8 mouse cellular contexts compared by ENCODE assay signal in genomic region chr12:33147497-33148267, GRCm38 (mm10). TPM values are rescaled to one million over a fixed set of nuclear protein-coding genes. Genes with fewer than 3 reads are reported as not detected.
DNase-seq lines count a peak whose midpoint lies in the region; ATAC-seq and TF ChIP-seq lines count a peak whose summit lies in the region.

Atxn7l1 (plus strand) TSS chr12:33147693.

- no peak within 1 kb of the TSS for H3K27ac ChIP-seq in ES-E14 (ENCODE audit: insufficient read depth, low read depth, low read length, poor library complexity, severe bottlenecking)
- peak within 1 kb of the TSS; percentile 80 for H3K27ac ChIP-seq in forebrain, embryonic 15.5 days (replicated peaks)

- peak within 1 kb of the TSS; percentile 76 to 85 for H3K4me3 ChIP-seq in ES-E14 (ENCODE audit: insufficient read depth in 1 of 2, low read depth in 1 of 2, low read length in 2 of 2, poor library complexity in 1 of 2, severe bottlenecking in 1 of 2)
- peak within 1 kb of the TSS; percentile 71 for H3K4me3 ChIP-seq in forebrain, embryonic 15.5 days
- peak within 1 kb of the TSS; percentile 62 for H3K4me3 ChIP-seq in lung, adult 2 months (replicated peaks; ENCODE audit: extremely low read depth, low read depth, low read length)

- H3K9me3 ChIP-seq in ES-E14 (ENCODE audit: control insufficient read depth, insufficient read depth, low read depth, low read length): no peaks in the 10 kb centered on the region
- H3K9me3 ChIP-seq in forebrain, embryonic 15.5 days: no peaks in the 10 kb centered on the region

- DNase-seq in ES-E14 (ENCODE audit: low read depth, low spot score): peak; percentile 81
- DNase-seq in cerebellum, adult 11-12 months: peak; percentile 92
- peak; percentile 81 for DNase-seq in heart, postnatal 25 days (ENCODE audit: low spot score)
- DNase-seq in layer of hippocampus, adult 18-20 months (ENCODE audit: low spot score in 2 of 2): peak; percentile 89 to 96
- peak; percentile 89 for DNase-seq in lung, adult 2 months
- DNase-seq in thymus, adult 18-20 months: peak; percentile 79 to 84

- peak within 1 kb of the TSS; percentile 81 for H3K4me2 ChIP-seq in forebrain, embryonic 15.5 days (replicated peaks)

- H3K36me3 ChIP-seq in ES-E14 (ENCODE audit: control insufficient read depth, insufficient read depth, low read length, poor library complexity, severe bottlenecking): no peaks in the 10 kb centered on the region; the same call in 1 of the 2 replicates
- H3K36me3 ChIP-seq in forebrain, embryonic 15.5 days: no peaks in the 10 kb centered on the region

- peak; percentile 94 for ATAC-seq in forebrain, embryonic 15.5 days (replicated peaks)
- peak; percentile 88 for ATAC-seq in neutrophil, adult 5-6 weeks (ENCODE audit: extremely low read depth, insufficient number of reproducible peaks, low FRiP score, poor library complexity, severe bottlenecking)

- peak; percentile 88; the same call in 1 of the 2 replicates for TF ChIP-seq POLR2A in lung, adult 2 months (IDR thresholded peaks at IDR 0.05; ENCODE audit: borderline replicate concordance, extremely low read depth, low read depth, low read length)

- peak within 1 kb of the TSS; percentile 85 for H3K9ac ChIP-seq in ES-E14 (ENCODE audit: insufficient read depth, low read depth, low read length, poor library complexity, severe bottlenecking)
- H3K9ac ChIP-seq in forebrain, embryonic 15.5 days (replicated peaks): peak within 1 kb of the TSS; percentile 84

- peak; percentile 51 for TF ChIP-seq CTCF in lung, adult 2 months (IDR thresholded peaks at IDR 0.05; ENCODE audit: insufficient read depth, low read length)

- H3K4me1 ChIP-seq in ES-E14 (ENCODE audit: control insufficient read depth in 2 of 2, insufficient read depth in 2 of 2, low read length in 2 of 2, poor library complexity in 1 of 2): peaks cover 0 to 11% of the 10 kb centered on the region in 2 experiments; a peak in 1 of 4 replicates
- peaks cover 23% of the 10 kb centered on the region for H3K4me1 ChIP-seq in forebrain, embryonic 15.5 days
- H3K4me1 ChIP-seq in lung, adult 2 months (ENCODE audit: control insufficient read depth, insufficient read depth, low read length): peaks cover 6% of the 10 kb centered on the region; the same call in 1 of the 2 replicates

- in situ Hi-C loops in ES-E14 (cut with MboI; ENCODE audit: low sequenced_read_pairs in 2 of 2, unreplicated experiment in 2 of 2): no loop called here

- WGBS in forebrain, embryonic 15.5 days: under 1% methylated on average over 54 of the region's 54 CpGs
- under 1% methylated on average over 53 of the region's 54 CpGs for WGBS in lung, adult 2 months

- intact Hi-C loops in heart, postnatal 25 days (cut with DNase I): loop anchor here (2.0 kb wide), 2 partner anchors 35 to 119 kb away; no protein-coding TSS in a partner anchor

- no peaks in the 10 kb centered on the region for H3K27me3 ChIP-seq in forebrain, embryonic 15.5 days

TF ChIP-seq in ES-E14, 5 proteins besides CTCF, POLR2A, EP300 and RAD21:
- TF ChIP-seq ZC3H11A (IDR thresholded peaks at IDR 0.05; ENCODE audit: borderline replicate concordance, low read depth, low read length) (no peak), CHD2 (IDR thresholded peaks at IDR 0.05; ENCODE audit: low read depth, low read length) (no peak), MAFK (IDR thresholded peaks at IDR 0.05; ENCODE audit: insufficient read depth, low read depth, low read length) (no peak), HCFC1 (IDR thresholded peaks at IDR 0.05; ENCODE audit: borderline replicate concordance, insufficient read depth, low read length) (no peak), ZNF384 (IDR thresholded peaks at IDR 0.05; ENCODE audit: low read depth, low read length) (no peak)
TF ChIP-seq in ES-E14: peak in this region for 0.

RNA-seq across cellular contexts. Expression of gene Atxn7l1, which starts in this region (rescaled TPM):
- 3.9 and 4.9 TPM in 2 replicates for total RNA-seq in ES-E14 (2012; rRNA removed)
- polyA plus RNA-seq in forebrain, embryonic 15.5 days (2015; fragmentation: Nextera tagmentation; extraction: Ambion mirVana): 15.4 and 17.6 TPM in 2 replicates
- 10 to 100 TPM; 17.2 to 19.2 TPM for total RNA-seq in heart, postnatal 25 days (2021)
- total RNA-seq in layer of hippocampus, adult 18-20 months (2021): 10 to 100 TPM; 55.3 to 61.1 TPM
- polyA plus RNA-seq in lung, adult 2 months (2012; rRNA removed): 43.5 and 47.8 TPM in 2 replicates
- 111 and 135 TPM in 2 replicates for total RNA-seq in neutrophil, adult 5-6 weeks (2017)
